Mouse (Mus musculus) embryonic facial prominence, embryonic 14.5 days (tissue): ENCODE data around the gene Anks3. TPM values are rescaled to one million over a fixed set of nuclear protein-coding genes. Genes with fewer than 3 reads are reported as not detected.

Source experiments
- ATAC-seq: fragments of 200-750 bp; cut with Nextera tagmentation; 2 replicates; pipeline ENCODE4 v1.8.0; 2017; ENCODE audit warnings: low read depth, moderate number of reproducible peaks, moderate TSS enrichment
- DNase-seq: peaks from one replicate; pipeline ENCODE4 v3.0.0-alpha.2; 2015; ENCODE audit warnings: low spot score
- H3K27ac ChIP-seq: fragments of 300-500 bp; sonication (generic); replicated peaks from 2 replicates; pipeline ENCODE4 v1.5.1; 2014; ENCODE audit warnings: low read depth, mild to moderate bottlenecking, low read length, moderate library complexity
- H3K27me3 ChIP-seq: fragments of 300-500 bp; sonication (generic); replicated peaks from 2 replicates; pipeline ENCODE4 v1.6.1; 2014; ENCODE audit warnings: low read length; ENCODE audit not compliant: control insufficient read depth, insufficient read depth
- H3K36me3 ChIP-seq: fragments of 300-500 bp; sonication (generic); 2 replicates; pipeline ENCODE4 v1.6.1; 2014; ENCODE audit warnings: low read length, mixed read lengths; ENCODE audit not compliant: control insufficient read depth, insufficient read depth
- H3K4me1 ChIP-seq: fragments of 300-500 bp; sonication (generic); 2 replicates; pipeline ENCODE4 v1.6.1; 2014; ENCODE audit warnings: antibody characterized with exemption, low read length; ENCODE audit not compliant: control insufficient read depth, insufficient read depth
- H3K4me2 ChIP-seq: fragments of 300-500 bp; sonication (generic); 2 replicates; pipeline ENCODE4 v1.6.1; 2014; ENCODE audit warnings: low read depth, mild to moderate bottlenecking, low read length, moderate library complexity, mixed read lengths
- H3K4me3 ChIP-seq: fragments of 300-500 bp; sonication (generic); 2 replicates; pipeline ENCODE4 v1.5.1; 2014; ENCODE audit warnings: low read depth, mild to moderate bottlenecking, low read length
- H3K9ac ChIP-seq: fragments of 300-500 bp; sonication (generic); 2 replicates; pipeline ENCODE4 v1.6.1; 2014; ENCODE audit warnings: low read depth, mild to moderate bottlenecking, low read length, moderate library complexity, mixed read lengths
- H3K9me3 ChIP-seq: fragments of 300-500 bp; sonication (generic); 2 replicates; pipeline ENCODE4 v1.6.1; 2016; ENCODE audit warnings: low read length; ENCODE audit not compliant: control insufficient read depth
- WGBS: fragments of 180-500 bp; shearing (Covaris S2); extraction: QIAGEN DNeasy Blood & Tissue Kit; methylation state at CpG from one replicate; pipeline ENCODE4 v1.1.7; 2014; 5-methylcytosine and 5-hydroxymethylcytosine counted together
- polyA plus RNA-seq: library from polyadenylated mRNA; unstranded; fragments of >200 nt; fragmentation: Nextera tagmentation; extraction: Ambion mirVana; gene quantifications from 2 replicates; pipeline ENCODE4 v1.2.1, GENCODE M21; 2014

Gene Anks3
- polyA plus RNA-seq, 1 experiment from 2014 or later = 48.3 TPM

DNA sequence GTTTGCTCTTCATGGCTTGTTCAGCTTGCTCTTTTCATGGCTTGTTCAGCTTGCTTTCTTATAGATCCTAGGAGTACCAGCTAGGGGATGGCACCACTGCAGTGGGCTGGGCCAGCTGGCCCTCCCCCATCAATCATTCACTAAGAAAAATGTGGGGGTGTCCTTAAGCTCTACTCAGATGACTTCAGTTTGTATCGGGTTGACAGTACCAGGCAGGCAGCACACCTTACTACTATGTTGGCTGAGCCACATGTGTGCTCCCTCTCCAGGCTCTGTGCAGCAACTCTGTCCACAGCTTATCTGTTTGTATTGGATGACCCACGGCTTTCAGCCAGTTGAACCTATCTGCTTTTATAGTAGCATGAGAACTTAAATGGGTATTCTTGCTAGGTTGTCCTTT is 35.5 kb downstream of the Anks3 start:
- H3K36me3 ChIP-seq = peaks cover 100% of the 10 kb centered on the region
- no peak overlapping the region for H3K27ac ChIP-seq
- no peaks in the 10 kb centered on the region for H3K27me3 ChIP-seq
- H3K4me1 ChIP-seq = no peaks in the 10 kb centered on the region
- ATAC-seq = no peak
- no peaks in the 10 kb centered on the region for H3K9me3 ChIP-seq
- DNase-seq = no peak
- WGBS = 85% methylated on average over 2 of the region's 2 CpGs
- no peak overlapping the region for H3K4me3 ChIP-seq
- no peak overlapping the region for H3K9ac ChIP-seq
- H3K4me2 ChIP-seq = no peak overlapping the region

DNA sequence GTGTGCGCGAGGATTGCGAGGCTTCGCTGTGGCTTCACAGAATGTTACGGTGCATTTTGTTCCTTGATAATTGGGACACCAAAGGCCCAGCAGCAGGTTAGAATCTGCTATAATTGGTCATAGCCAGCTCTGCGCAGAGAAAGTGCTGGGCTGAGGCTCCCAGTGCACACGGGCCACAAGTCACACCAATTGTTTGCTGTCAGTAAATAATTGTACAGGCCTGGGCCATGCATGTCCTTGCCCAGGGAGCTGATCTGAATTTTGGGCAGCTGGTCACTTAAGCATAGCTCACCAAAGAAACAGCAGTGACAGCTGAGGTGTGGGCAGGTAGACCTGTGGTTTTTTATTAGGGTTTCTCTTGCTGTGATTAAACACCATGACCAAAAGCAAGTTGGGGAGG is 36.0 kb downstream of the Anks3 start:
- 91% methylated on average over 7 of the region's 7 CpGs for WGBS

DNA sequence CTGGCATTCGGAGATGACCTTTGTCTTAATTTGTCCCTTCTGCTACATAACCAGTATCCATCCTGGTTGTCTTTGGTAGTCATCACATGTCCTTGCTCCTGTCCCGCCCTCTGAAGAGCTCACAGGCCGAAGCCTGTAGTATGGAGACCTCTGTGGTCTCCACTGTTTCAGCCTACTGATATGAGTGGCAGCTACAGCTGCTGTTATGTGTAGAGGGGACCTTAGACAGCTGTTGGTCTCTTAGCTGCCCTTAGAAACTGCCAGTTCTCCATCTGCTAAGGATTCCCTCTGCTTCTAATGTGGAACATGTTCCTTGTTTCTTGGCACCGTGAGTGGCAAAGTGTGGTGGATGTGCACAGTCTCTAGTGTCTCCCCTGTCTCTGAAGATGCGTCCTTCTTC is 40.0 kb downstream of the Anks3 start:
- DNase-seq (no peak), ATAC-seq (no peak)
- WGBS = 85% methylated on average over 5 of the region's 5 CpGs
- Histone ChIP-seq H3K9me3 (no peaks in the 10 kb centered on the region), H3K4me2 (no peak overlapping the region), H3K9ac (no peak overlapping the region), H3K27me3 (no peaks in the 10 kb centered on the region), H3K4me1 (no peaks in the 10 kb centered on the region), H3K36me3 (peaks cover 95% of the 10 kb centered on the region), H3K27ac (no peak overlapping the region), H3K4me3 (no peak overlapping the region)

More for the DNA sequence above, 36.0 kb downstream of the Anks3 start:
- H3K4me3 ChIP-seq = no peak overlapping the region
- no peak for DNase-seq
- no peak for ATAC-seq
- H3K9me3 ChIP-seq = no peaks in the 10 kb centered on the region
- H3K36me3 ChIP-seq = peaks cover 100% of the 10 kb centered on the region
- H3K27ac ChIP-seq = no peak overlapping the region
- no peaks in the 10 kb centered on the region for H3K4me1 ChIP-seq
- no peaks in the 10 kb centered on the region for H3K27me3 ChIP-seq
- H3K4me2 ChIP-seq = no peak overlapping the region
- H3K9ac ChIP-seq = no peak overlapping the region

DNA sequence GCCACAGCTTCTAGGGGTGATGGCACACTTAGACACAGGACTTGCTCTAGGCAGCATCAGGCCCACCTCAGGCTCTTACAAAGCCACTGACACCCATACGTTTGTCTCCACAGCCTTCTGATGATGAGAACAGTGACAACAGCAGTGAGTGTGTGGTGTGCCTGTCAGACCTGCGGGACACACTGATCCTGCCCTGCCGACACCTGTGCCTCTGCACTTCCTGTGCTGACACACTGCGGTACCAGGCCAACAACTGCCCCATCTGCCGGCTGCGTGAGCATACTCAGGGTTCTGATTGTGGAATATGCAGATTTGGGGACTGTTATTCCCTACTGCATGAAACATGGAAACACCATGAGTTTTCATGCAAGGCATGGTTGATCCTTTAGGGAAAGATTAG is 41.5 kb downstream of the Anks3 start:
- no peak for ATAC-seq
- peaks cover 86% of the 10 kb centered on the region for H3K36me3 ChIP-seq
- H3K4me1 ChIP-seq = no peaks in the 10 kb centered on the region
- H3K9me3 ChIP-seq = no peaks in the 10 kb centered on the region
- no peak overlapping the region for H3K9ac ChIP-seq
- DNase-seq = no peak
- H3K4me3 ChIP-seq = no peak overlapping the region
- WGBS = 98% methylated on average over 6 of the region's 6 CpGs
- H3K27me3 ChIP-seq = no peaks in the 10 kb centered on the region
- H3K27ac ChIP-seq = no peak overlapping the region
- H3K4me2 ChIP-seq = no peak overlapping the region

DNA sequence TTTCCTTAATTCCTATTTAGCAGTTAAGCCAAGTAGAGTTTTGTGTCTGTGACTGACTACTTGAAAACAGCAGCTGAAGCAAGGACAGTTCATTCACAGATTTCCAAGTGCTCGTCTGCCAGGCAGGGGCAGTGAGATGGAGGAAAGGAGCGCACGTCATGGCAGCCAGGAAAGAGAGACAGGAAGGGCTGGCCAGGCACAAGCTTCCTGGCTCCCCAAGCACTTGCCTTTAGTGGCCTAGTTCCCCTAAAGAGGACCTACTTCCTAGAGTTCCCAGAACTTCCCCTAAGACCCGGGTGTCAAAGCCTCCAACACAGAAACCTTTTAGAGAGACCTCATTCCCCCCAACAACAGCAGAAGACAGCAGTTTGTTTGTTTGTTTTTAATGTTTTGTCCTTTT is 43.4 kb downstream of the Anks3 start:
- H3K4me3 ChIP-seq = no peak overlapping the region
- WGBS = 67% methylated on average over 4 of the region's 4 CpGs
- H3K4me1 ChIP-seq = no peaks in the 10 kb centered on the region
- H3K9me3 ChIP-seq = no peaks in the 10 kb centered on the region
- no peak for DNase-seq
- H3K36me3 ChIP-seq = peaks cover 82% of the 10 kb centered on the region
- H3K4me2 ChIP-seq = no peak overlapping the region
- ATAC-seq = no peak
- no peak overlapping the region for H3K9ac ChIP-seq
- no peaks in the 10 kb centered on the region for H3K27me3 ChIP-seq
- no peak overlapping the region for H3K27ac ChIP-seq

DNA sequence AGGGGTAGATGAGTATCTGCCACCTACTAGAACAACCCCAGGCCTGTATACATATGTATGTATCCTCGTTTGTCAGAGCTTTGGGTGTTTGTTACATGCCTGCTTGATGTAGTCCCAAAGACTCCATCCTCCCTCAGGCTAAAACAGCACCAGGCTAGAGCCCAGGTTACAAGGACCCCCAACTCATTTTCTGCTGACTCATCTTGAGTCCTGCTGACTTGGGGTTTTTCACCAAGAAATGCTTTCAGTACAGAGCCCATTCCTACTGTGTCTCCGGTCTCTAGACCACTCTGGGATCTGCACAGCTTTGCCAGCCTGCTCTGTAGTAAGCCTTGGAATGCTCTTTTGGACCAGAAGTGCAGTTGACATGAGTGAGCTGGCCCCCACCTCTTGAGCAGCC is 47.4 kb downstream of the Anks3 start:
- Histone ChIP-seq H3K4me3 (no peak overlapping the region), H3K27me3 (no peaks in the 10 kb centered on the region), H3K4me2 (no peak overlapping the region), H3K36me3 (peaks cover 71% of the 10 kb centered on the region), H3K9me3 (no peaks in the 10 kb centered on the region), H3K4me1 (no peaks in the 10 kb centered on the region), H3K9ac (no peak overlapping the region), H3K27ac (no peak overlapping the region)
- DNase-seq (no peak), ATAC-seq (no peak)
- 85% methylated on average over 2 of the region's 2 CpGs for WGBS

DNA sequence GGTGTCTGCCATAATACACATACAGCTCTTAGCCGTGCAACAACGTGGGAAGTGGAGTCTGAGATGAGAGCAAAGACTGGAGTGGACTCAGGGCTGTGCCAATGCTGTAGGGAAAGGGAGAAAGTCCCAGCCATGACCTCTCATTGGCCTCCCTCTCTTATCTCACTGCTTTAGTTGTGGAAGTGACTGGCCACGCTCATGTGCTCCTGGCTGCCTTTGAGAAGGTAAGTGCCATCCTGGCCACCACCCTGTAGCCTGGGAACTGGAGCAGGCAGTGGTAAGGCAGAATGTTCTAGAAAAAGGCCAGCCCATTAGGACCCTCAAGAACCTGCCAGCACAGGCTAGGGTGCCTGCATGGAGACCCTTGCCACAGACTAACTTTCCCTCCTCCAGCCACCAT is 48.1 kb downstream of the Anks3 start:
- DNase-seq (no peak), ATAC-seq (no peak)
- Histone ChIP-seq H3K27me3 (no peaks in the 10 kb centered on the region), H3K9me3 (no peaks in the 10 kb centered on the region), H3K27ac (no peak overlapping the region), H3K4me3 (no peak overlapping the region), H3K4me1 (no peaks in the 10 kb centered on the region), H3K4me2 (no peak overlapping the region), H3K9ac (no peak overlapping the region), H3K36me3 (peaks cover 72% of the 10 kb centered on the region)
- 87% methylated on average over 3 of the region's 3 CpGs for WGBS

DNA sequence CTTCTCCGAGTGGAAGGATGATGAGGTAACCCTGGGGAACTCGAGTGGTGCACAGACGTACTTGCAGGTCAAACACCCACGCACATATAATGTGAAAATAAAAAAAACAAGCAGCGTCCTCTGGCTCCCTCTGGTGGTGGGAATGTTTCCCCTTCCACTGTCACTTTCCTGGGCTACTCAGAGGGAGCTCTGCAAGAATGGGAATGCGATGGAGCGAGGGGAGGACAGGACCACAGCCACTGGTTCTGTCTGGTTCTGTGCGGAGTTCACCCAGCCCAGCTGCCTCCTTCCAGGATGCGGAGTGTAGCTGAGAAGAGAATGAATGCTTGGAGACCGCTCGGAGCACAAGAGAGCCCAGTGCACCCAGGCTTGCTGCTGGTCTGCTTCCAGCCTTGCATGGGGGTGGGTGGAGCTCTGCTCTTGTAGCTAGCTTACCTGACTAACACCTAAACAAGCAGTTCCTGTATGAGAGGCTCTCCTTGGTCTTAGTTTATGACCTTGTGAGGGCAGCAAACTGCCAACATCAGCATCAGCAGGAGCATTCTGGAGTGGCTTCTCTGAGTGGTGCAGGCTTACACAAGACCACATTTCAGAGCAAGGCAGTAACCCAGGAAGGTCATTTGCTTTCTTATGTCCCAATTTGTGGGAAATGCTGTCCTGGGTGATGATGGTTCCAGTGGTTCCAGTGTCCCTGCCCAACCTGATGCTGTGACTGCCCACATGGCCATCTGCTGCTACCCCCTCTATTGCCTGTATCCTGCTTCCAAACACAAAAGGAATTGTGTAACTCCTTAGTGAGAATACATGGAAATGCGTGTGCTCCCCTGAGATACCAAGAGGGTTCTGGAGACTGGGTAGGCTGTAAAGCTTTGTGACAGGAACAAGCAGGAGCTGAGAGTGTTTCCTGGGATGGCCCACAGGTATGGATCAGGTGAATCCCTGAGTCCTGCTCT is 49.9 kb downstream of the Anks3 start:
- ATAC-seq (peak; percentile 76), DNase-seq (peak; percentile 81)
- H3K4me3 ChIP-seq = no peak overlapping the region
- H3K4me2 ChIP-seq = no peak overlapping the region
- H3K27ac ChIP-seq = no peak overlapping the region
- no peak overlapping the region for H3K9ac ChIP-seq
- no peaks in the 10 kb centered on the region for H3K9me3 ChIP-seq
- H3K4me1 ChIP-seq = no peaks in the 10 kb centered on the region
- H3K27me3 ChIP-seq = no peaks in the 10 kb centered on the region
- 34% methylated on average over 11 of the region's 12 CpGs for WGBS
- H3K36me3 ChIP-seq = peaks cover 74% of the 10 kb centered on the region
